Mouse (Mus musculus) liver, adult 2 months (tissue): ENCODE measurements around the gene Ttc12.

Experiments
- CTCF ChIP-seq: fragments of 200-500 bp; IDR thresholded peaks from 2 replicates; pipeline ENCODE4 v1.5.1; 2011; ENCODE audit warnings: low read depth, low read length, control low read depth
- POLR2A ChIP-seq: fragments of 200-500 bp; IDR thresholded peaks from 2 replicates; pipeline ENCODE4 v1.6.1; 2011; ENCODE audit warnings: low read length, control low read depth; ENCODE audit not compliant: insufficient read depth; ENCODE audit errors: extremely low read depth

- TF ChIP-seq POLR2A (no peak), CTCF (no peak)
These were observed 28.3 kb upstream of the Ttc12 start for GRCm38 (mm10) chr9:49514306-49514705.
